Mouse (Mus musculus): ENCODE data around the gene Irgc1.

GRCm38 (mm10) chr7:24462388-24463319 lies 10.6 kb upstream of the Irgc1 start, which contains the start of gene Plaur:
- TF ChIP-seq EP300 (IDR thresholded peaks at IDR 0.05; ENCODE audit: insufficient read depth, low read depth, low read length) (no peak), CTCF (IDR thresholded peaks at IDR 0.05; ENCODE audit: low read depth, low read length) (no peak), POLR2A (IDR thresholded peaks at IDR 0.05; ENCODE audit: insufficient read depth, low read length) (no peak)

All from ES-Bruce4 (cell line).